Mouse (Mus musculus) T-helper 2 cell (primary cell): Measurements from ENCODE around the gene Hoxd11.

Source experiments
- in situ Hi-C: fragments of 300-600 bp; cut with MboI, MseI; formaldehyde crosslinking; loops from one replicate; pipeline ENCODE4 v1.15.1; 2025; ENCODE audit warnings: high pct_unique_total_duplicates

Gene Hoxd11

GRCm38 (mm10) chr2:74692808-74693431 is 13.6 kb downstream of the Hoxd11 start:
- in situ Hi-C loops, result loop anchor here (5.0 kb wide), 1 partner anchor 54 kb away; no protein-coding TSS in a partner anchor

DNA sequence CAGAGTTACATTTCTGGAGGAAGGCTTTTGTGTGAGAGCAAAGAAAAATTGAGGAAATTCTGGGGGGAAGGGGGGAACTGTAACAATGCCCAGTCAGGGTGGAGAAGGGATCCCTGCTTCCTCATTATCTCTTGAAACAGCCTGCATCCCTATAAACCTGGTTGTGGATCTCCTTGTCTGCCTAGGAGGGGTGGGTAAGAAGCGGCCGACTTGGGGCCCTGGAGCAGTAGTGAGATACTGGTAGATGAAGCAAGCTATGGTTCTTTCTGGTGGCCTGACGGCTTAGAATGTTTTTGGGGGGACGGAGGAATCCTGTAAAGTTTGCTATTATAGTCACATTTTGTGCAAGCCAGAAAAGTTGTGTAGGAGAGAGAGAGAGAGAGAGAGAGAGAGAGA is 14.1 kb downstream of the Hoxd11 start:
- in situ Hi-C loops, result loop anchor here (5.0 kb wide), 1 partner anchor 54 kb away; no protein-coding TSS in a partner anchor

DNA sequence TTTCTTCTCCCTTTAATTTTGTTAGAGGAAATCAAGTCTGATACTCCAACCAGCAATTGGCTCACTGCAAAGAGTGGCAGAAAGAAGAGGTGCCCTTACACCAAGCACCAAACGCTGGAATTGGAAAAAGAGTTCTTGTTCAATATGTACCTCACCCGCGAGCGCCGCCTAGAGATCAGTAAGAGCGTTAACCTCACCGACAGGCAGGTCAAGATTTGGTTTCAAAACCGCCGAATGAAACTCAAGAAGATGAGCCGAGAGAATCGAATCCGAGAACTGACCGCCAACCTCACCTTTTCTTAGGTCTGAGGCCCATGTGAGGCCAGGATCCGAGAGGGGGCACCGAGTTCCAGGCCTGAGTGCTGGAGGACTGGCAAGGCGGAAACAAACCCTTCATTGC is 14.7 kb downstream of the Hoxd11 start:
- in situ Hi-C loops, result loop anchor here (5.0 kb wide), 1 partner anchor 53 kb away; no protein-coding TSS in a partner anchor

- in situ Hi-C loops, result loop anchor here (5.0 kb wide), 1 partner anchor 447 kb away; no protein-coding TSS in a partner anchor
Observed at GRCm38 (mm10) chr2:74695383-74695782, 16.0 kb downstream of the Hoxd11 start.

DNA sequence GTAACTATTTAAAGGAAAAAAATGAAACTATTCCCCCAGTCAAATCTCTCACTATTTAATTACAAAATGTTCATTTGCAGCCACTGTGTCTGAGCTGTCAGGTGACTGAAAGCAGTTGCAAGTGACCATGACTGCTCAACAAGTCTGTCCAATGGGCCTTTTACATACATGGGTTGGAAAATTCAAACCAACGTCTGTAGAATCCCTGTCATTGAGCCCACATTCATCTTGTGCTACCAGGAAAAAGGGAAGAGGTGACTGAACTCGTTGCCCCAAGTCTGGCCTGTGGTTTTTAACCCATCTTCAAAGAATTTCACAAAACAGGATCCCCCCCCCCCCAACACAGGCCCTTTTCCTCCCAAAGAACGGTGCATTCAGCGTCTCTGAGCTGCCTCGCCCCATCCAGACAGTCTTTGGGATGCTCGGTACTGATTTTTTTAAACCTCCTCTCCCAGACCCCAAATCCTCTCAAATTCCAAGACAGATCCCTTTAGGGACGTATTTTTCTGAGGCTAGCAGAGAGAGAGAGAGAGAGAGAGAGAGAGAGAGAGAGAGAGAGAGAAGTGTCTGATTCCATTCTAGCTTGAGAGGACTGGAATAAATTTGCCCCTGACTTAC is 16.6 kb downstream of the Hoxd11 start:
- in situ Hi-C loops, result loop anchor here (5.0 kb wide), 1 partner anchor 446 kb away; no protein-coding TSS in a partner anchor

GRCm38 (mm10) chr2:74696442-74697335 is 17.3 kb downstream of the Hoxd11 start:
- in situ Hi-C loops, result loop anchor here (5.0 kb wide), 1 partner anchor 446 kb away; no protein-coding TSS in a partner anchor

DNA sequence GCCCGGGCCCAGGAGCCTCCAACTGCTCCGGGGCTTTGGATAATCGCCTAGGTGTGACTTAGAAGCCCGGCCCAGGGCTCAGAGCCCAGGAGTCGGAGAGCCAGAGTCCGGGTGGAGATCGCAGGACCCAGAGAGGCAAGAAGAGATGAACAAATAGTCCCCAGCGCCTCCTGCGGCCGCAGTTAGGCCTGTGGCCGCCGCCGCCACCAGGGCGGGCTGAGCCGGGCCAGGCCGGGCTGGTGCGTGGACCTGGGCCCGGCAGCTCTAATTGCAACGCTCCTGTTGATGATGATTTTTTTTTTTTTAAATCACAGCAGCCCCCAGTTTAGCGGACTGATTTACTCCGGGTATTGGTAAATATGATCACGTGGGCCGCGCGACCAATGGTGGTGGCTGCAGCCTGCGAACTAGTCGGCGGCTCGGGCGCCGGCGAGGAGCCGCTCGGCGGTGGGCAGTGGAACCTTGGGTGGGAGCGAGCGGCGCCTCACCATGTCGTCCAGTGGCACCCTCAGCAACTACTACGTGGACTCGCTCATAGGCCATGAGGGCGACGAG is 18.3 kb downstream of the Hoxd11 start, which contains the start of gene Hoxd9:
Gene Hoxd9, plus strand, starts transcription at position 161 of the 555 bp plus-strand sequence.
- in situ Hi-C loops, result loop anchor here (5.0 kb wide), 1 partner anchor 445 kb away; no protein-coding TSS in a partner anchor

GRCm38 (mm10) chr2:74698201-74699052 is 19.1 kb downstream of the Hoxd11 start:
- in situ Hi-C loops, result loop anchor here (5.0 kb wide), 1 partner anchor 444 kb away; no protein-coding TSS in a partner anchor

DNA sequence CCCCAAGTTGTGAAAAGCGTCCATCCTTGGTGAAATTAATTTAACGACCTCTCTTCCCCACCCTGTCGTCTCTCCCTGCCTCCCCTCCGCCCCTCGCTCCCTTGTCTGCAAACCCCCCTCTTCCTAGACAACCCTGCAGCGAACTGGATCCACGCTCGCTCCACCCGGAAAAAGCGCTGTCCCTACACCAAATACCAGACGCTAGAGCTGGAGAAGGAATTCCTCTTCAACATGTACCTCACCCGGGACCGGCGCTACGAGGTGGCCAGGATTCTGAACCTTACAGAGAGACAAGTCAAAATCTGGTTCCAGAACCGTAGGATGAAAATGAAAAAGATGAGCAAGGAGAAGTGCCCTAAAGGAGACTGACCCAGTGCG is 19.7 kb downstream of the Hoxd11 start:
- in situ Hi-C loops, result loop anchor here (5.0 kb wide), 1 partner anchor 443 kb away; no protein-coding TSS in a partner anchor

DNA sequence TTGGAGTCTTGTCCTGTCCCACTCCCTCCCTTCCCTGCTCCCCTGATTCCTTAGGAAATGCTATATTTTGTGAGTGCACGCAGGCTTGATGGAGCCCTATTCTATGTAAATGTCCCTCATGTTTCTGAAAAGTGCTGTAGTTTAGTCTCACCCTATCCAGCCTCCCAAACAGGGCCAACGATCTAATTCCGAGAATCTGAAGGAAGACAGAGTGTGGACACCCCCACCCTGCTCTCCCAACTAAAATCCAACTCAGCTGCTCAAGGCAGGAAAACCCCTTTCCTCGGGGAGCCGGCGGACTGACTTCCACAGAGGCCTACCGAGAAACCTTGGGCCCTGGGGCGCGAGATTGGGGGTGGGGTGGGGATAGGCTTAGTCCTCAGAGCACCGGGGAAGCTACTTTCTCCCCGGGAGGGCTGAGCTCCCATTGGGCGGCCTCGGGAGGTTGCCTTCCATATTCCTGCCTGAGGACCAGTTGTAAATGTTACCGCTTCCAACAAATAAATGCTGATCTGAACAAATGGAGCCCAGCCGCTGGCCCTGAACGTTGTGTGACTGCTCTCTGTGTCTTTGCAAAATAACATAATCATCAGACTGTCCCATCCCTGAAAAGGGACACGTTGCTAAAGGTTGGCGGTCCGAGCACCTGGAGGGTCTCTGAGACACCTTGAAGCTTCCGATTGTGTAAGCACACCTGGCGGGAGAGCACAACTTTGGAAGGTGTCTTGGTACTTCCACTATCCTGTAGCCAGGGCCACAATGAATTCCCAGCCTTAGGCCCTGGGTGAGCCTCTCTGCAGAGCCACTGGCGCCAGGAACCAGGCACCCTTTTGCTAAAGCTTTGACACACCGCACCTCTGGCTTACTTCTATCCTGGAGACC is 20.5 kb downstream of the Hoxd11 start:
- in situ Hi-C loops, result loop anchor here (5.0 kb wide), 1 partner anchor 442 kb away; no protein-coding TSS in a partner anchor

- in situ Hi-C loops, result no loop called here
Observed at GRCm38 (mm10) chr2:74700546-74701112, 21.3 kb downstream of the Hoxd11 start.

- in situ Hi-C loops, result no loop called here
Observed at GRCm38 (mm10) chr2:74701949-74702819, 22.8 kb downstream of the Hoxd11 start.

DNA sequence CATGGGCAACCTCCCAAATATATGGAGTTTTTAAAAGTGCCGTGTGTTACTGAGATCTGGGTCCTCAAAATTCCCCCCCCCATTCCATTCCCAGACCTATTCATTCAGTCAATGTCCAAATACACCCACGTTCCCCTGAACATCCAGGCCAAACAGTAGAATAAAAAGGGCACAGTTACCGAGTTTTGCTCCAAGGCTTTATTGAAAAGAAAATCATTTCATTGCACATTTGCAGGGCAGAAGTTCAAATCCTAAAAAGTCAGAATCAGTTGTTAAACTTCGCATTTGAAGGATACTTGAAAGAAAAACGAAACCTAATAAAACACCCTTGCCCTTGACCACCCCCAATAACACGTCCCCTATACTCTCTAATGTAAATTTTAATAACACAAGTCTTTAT is 23.5 kb downstream of the Hoxd11 start:
- in situ Hi-C loops, result no loop called here

- in situ Hi-C loops, result no loop called here
Observed at GRCm38 (mm10) chr2:74703317-74703716, 24.0 kb downstream of the Hoxd11 start.

DNA sequence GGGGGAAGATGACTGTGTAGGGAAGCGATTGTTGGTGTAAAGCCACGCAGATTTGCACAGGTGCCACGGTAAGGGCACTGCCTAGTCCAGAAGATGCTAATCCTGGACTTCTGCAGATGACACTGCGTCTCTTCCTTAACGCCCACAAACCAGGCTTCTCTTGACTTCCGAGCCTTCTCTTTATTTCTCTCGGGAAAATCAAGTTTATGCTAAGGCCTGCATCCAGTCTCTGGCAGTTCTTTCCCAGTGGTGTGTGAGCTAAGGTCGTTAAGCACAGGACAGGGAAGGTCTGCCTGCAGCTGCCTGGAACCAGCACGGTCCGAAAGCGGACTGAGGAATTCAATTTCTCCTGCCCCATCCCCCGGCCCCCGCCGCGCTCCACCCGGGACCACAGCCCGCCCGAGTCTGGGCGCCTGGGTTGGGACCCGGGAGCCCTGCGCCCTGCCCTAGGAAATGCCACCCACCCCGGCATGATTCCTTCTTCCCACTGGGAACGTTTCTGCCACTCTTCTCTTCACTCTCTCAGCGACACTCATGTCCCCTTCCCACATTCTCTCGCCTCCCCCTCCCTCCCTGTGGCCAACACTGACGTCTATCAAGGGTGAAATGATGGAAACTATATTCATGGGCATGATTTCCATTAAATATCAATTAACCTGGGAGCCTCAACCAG is 24.5 kb downstream of the Hoxd11 start:
- in situ Hi-C loops, result no loop called here

DNA sequence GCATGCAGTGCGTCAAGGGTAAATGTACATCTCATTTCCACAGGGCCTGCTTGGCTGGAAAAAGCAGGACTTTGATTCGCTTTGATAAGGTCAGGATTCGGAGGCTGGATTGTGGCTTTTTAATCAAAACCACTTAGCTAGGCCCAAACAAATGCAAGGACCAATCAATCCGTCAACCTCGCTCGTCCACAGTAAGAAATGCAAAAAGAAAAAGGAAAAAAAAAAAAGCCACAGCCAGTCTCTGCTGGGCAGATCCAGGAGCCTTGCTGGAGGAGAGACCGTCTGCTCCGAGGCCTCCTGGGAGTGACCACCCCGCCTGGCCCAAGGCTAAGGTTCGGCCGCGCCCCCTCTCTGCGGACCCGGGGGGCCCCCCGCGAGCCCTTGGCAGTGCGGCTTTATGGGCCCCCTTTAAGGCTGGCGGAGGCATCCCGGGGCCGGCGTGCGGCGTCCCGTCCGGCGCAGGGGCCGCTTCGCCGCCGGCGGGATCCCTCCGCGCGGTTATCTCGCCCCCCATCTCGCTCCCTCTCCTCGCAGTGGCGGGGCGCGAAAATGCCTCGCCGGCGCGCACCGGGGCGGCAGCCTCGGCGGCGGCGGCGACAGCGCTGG is 25.1 kb downstream of the Hoxd11 start, which contains the start of gene Hoxd8:
Gene Hoxd8, plus strand, starts transcription at position 223 of the 606 bp plus-strand sequence.
- in situ Hi-C loops, result no loop called here

DNA sequence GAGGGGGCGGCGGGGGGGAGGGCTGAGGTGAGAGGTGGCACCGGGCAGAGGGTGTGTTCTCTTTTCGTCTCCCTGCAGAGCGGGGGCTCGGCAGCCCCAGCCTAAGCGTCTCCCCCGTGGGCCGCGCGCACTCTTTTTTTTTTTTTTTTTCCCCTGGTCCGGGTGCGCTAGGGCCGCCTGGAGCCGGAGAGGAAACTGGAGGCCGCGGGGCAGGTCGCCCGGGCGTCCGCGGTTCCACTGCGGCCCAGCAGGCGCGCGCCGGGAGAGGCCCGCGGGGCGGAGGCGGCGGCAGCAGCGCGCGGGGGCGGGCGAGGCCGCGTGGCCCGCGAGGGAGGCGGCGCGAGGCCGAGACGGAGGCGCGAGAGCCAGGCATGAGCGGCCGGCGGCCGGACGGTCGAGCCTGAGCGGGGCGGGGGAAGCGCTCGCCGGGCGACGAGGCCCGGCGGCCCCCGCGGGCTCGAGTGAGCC is 25.7 kb downstream of the Hoxd11 start:
- in situ Hi-C loops, result no loop called here
